Comparison of ENCODE assay signal across 9 mouse cellular contexts in the genomic region with DNA sequence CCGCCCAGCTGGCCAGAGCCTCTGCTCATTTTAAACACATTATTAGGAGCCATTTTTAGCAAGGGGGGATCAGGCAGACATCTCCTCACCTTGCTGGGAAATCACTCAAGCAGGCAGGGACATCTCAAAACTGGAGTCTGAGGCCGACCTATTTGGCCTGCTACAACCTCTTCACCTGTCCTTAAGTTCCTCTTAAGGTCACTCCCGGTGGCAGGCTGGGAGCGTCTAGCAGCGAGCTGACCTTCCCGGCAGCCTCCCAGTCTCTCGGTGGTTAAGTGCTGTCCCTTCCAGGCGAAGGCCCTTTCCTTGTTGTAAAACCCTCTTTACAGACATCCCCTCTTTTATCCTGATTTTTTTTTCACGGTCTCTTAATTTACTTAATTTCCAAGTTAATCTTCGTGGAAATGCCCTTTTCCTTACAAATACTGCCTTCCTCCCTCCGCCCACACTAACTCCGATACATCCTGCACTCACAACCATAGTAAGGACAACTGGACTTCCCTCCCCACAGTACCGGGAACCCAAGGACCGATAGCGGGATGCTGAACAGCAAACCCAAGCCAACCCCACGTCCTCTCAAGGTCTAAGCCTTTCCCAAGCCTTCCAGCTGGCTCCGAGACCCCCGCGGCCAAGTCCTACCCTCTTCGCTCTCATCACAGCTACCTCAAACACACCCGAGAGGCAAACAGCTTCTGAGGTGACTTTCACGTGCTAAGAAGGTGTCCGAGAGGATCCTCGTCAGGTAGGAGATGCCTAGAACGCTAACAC. TPM values are rescaled to one million over a fixed set of nuclear protein-coding genes. Genes with fewer than 3 reads are reported as not detected.
A peak's percentile ranks its signal among the peaks of the same experiment; 100 is the strongest.
DNase-seq lines count a peak whose midpoint lies in the region; ATAC-seq lines count a peak whose summit lies in the region.
"Had no signal": no experiment of that assay in that cellular context is flagged by ENCODE, and none has a peak within 500 bp of the region (broad histone marks: within the 10 kb centered on the region; RNA-seq: fewer than 3 reads in every experiment).

No protein-coding gene starts in this region.

- 4% methylated on average over 25 of the region's 25 CpGs for WGBS in heart, embryonic 16.5 days

- no peaks in the 10 kb centered on the region for H3K36me3 ChIP-seq in heart, embryonic 16.5 days (ENCODE audit: control insufficient read depth, insufficient read depth)

- peak overlapping the region; percentile 68 for H3K9ac ChIP-seq in heart, embryonic 16.5 days (ENCODE audit: low read length)

- H3K27me3 ChIP-seq in heart, embryonic 16.5 days (ENCODE audit: control insufficient read depth, insufficient read depth, low read length) = peaks cover 10% of the 10 kb centered on the region

- ATAC-seq in cerebellum, adult (ENCODE audit: insufficient number of reproducible peaks, low FRiP score, low TSS enrichment) = no peak
- peak; percentile 28; the same call in 1 of the 2 replicates for ATAC-seq in heart, embryonic 16.5 days (replicated peaks; ENCODE audit: extremely low read depth, insufficient read depth, low FRiP score)
- peak; percentile 8 for ATAC-seq in megakaryocyte, adult 5-6 weeks (ENCODE audit: poor library complexity, severe bottlenecking)

- no peak overlapping the region for H3K27ac ChIP-seq in heart, embryonic 16.5 days (ENCODE audit: low read length)

- H3K4me3 ChIP-seq in heart, embryonic 16.5 days (ENCODE audit: low read length) = peak overlapping the region; percentile 66

- peak overlapping the region; percentile 83 for H3K4me2 ChIP-seq in heart, embryonic 16.5 days (ENCODE audit: low read depth, low read length)

- H3K9me3 ChIP-seq in heart, embryonic 16.5 days (replicated peaks; ENCODE audit: control insufficient read depth, low read length) = no peaks in the 10 kb centered on the region

- peaks cover 13% of the 10 kb centered on the region; the same call in 1 of the 2 replicates for H3K4me1 ChIP-seq in heart, embryonic 16.5 days (ENCODE audit: control insufficient read depth, insufficient read depth, low read length)

- DNase-seq in cerebellum, adult 8-10 months = peak; percentile 48
- peak; percentile 19 for DNase-seq in right cerebral cortex, postnatal 14 days
- no peak for DNase-seq in right cerebral cortex, postnatal 10 days (ENCODE audit: low spot score in 2 of 2)
- no peak for DNase-seq in adipocyte (ENCODE audit: low spot score)
- DNase-seq in urinary bladder, postnatal 36 days (ENCODE audit: low spot score in 2 of 2) = no peak

RNA-seq across cellular contexts. Expression of a gene that starts 34.4 kb away (rescaled TPM):
- polyA plus RNA-seq in heart, embryonic 16.5 days (2015; fragmentation: Nextera tagmentation; extraction: Ambion mirVana) = 0.54 and 1.1 TPM in 2 replicates
- total RNA-seq in megakaryocyte, adult 5-6 weeks (2015) = not detected in 2 replicates
- total RNA-seq in megakaryocyte, adult 5-6 weeks (2017) = not detected in 2 replicates
- polyA plus RNA-seq: large intestine, adult 2 months had no signal

RNA-seq across cellular contexts. Expression of a gene that starts 59.8 kb away (rescaled TPM):
- polyA plus RNA-seq in heart, embryonic 16.5 days (2015; fragmentation: Nextera tagmentation; extraction: Ambion mirVana) = 10.5 and 10.9 TPM in 2 replicates
- 44.5 and 48.4 TPM in 2 replicates for total RNA-seq in megakaryocyte, adult 5-6 weeks (2015)
- 51.4 and 63.5 TPM in 2 replicates for total RNA-seq in megakaryocyte, adult 5-6 weeks (2017)

Comparison
In these comparisons a context has a peak if more than half of its experiments do, and no peak if none do; other contexts are left out.
1. DNase-seq: peak in cerebellum, adult 8-10 months (single experiment) and right cerebral cortex, postnatal 14 days (single experiment); none in right cerebral cortex, postnatal 10 days (0 of 2), adipocyte (single experiment) and urinary bladder, postnatal 36 days (0 of 2).